Mouse (Mus musculus): ENCODE data around the gene Tomm40l. TPM values are rescaled to one million over a fixed set of nuclear protein-coding genes. Genes with fewer than 3 reads are reported as not detected.

Gene Tomm40l
- polyA plus RNA-seq, 1 experiment: 6.5 TPM

DNA sequence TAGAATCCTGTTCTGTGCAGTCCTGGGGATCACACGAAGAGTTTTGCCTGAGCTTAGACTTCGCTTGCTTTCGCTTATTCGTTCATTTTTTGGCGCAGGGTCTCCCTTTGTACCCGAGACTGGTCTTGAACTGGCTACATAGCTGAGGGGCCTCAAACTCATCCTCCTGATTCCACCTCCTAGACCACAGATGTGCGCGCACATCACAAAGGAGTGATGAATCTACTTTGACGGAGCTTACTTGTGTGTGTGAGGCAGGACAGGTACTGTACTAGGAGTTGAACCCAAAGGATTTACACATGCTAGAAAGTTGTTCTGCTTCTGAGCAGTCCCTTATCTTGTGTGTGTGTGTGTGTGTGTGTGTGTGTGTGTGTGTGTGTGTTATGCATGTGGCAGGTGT is 31.5 kb downstream of the Tomm40l start:
- no peak overlapping the region for H3K4me3 ChIP-seq (ENCODE audit: control insufficient read depth, low read depth, low read length)
- no peak for TF ChIP-seq POLR2A (IDR thresholded peaks at IDR 0.05; ENCODE audit: control insufficient read depth, low read depth, low read length)
- no peak for TF ChIP-seq CTCF (IDR thresholded peaks at IDR 0.05; ENCODE audit: control insufficient read depth, insufficient read depth, insufficient replicate concordance, low read depth, low read length)
- H3K4me1 ChIP-seq (ENCODE audit: control insufficient read depth, insufficient read depth, low read length): peaks cover 19% of the 10 kb centered on the region
- no peak overlapping the region for H3K27ac ChIP-seq (ENCODE audit: control insufficient read depth, insufficient read depth, low read depth, low read length)
- no peaks in the 10 kb centered on the region for H3K36me3 ChIP-seq (ENCODE audit: control insufficient read depth, insufficient read depth, low read length)
- no peaks in the 10 kb centered on the region; the same call in 1 of the 2 replicates for H3K27me3 ChIP-seq (ENCODE audit: control insufficient read depth, insufficient read depth, low read length)

DNA sequence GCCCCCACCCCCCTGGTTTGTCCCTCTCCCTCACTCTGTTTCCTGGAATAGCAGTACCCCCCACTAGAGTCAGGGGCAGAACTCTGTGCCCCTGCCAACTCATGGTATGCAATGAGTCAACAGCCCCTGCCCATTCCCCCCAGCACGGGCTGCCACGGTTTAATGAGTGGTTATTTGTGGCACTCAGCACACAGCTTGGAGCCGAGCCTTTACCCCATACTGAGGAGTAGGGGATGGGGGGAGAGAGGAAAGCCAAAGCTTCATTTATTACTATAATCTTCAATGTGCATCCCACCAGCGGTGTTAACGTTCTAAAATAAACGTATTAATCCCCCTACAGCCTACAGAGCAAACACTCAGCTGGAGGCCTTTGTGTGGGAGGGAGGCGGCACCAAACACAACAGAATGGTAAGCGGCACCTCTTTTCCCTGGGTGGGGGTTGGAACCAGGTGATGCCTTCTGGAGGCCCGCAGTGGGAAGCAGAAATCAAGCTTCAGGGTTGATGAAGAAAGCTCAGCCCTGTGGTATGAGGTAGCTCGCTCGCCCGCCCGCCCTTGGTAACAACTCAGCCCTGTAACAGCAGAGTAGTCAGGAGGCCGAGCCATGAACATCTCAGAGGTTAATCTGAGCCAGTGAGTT is 32.7 kb downstream of the Tomm40l start:
- H3K4me3 ChIP-seq (ENCODE audit: control insufficient read depth, low read depth, low read length): no peak overlapping the region
- H3K27ac ChIP-seq (ENCODE audit: control insufficient read depth, insufficient read depth, low read depth, low read length): peak overlapping the region; percentile 68
- no peaks in the 10 kb centered on the region for H3K36me3 ChIP-seq (ENCODE audit: control insufficient read depth, insufficient read depth, low read length)
- peaks cover 17% of the 10 kb centered on the region for H3K4me1 ChIP-seq (ENCODE audit: control insufficient read depth, insufficient read depth, low read length)
- no peaks in the 10 kb centered on the region for H3K27me3 ChIP-seq (ENCODE audit: control insufficient read depth, insufficient read depth, low read length)
- TF ChIP-seq CTCF (IDR thresholded peaks at IDR 0.05; ENCODE audit: control insufficient read depth, insufficient read depth, insufficient replicate concordance, low read depth, low read length) (no peak), POLR2A (IDR thresholded peaks at IDR 0.05; ENCODE audit: control insufficient read depth, low read depth, low read length) (no peak)

DNA sequence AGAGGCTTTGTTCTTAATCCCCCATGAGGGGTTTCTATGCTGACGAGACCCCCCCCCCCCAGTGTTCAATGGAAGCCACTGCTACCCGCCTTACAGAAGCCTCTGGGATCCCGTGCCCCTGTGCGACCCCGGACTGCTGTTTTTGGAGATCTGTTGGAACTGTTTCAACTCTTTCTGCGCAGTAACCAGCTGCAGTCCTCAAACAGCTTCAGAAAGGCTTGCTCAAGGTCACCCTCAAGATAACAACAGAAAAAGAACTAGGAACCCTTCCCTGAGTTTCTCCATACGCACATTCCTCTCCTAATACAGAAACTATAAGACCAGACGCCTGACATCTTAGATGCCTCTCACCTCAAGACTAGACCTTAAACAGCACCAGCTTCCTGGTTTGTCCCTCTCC is 33.3 kb downstream of the Tomm40l start:
- Histone ChIP-seq H3K4me1 (ENCODE audit: control insufficient read depth, insufficient read depth, low read length) (peaks cover 17% of the 10 kb centered on the region), H3K36me3 (ENCODE audit: control insufficient read depth, insufficient read depth, low read length) (no peaks in the 10 kb centered on the region), H3K4me3 (ENCODE audit: control insufficient read depth, low read depth, low read length) (no peak overlapping the region), H3K27ac (ENCODE audit: control insufficient read depth, insufficient read depth, low read depth, low read length) (peak overlapping the region; percentile 68), H3K27me3 (ENCODE audit: control insufficient read depth, insufficient read depth, low read length) (no peaks in the 10 kb centered on the region)
- TF ChIP-seq POLR2A (IDR thresholded peaks at IDR 0.05; ENCODE audit: control insufficient read depth, low read depth, low read length) (no peak), CTCF (IDR thresholded peaks at IDR 0.05; ENCODE audit: control insufficient read depth, insufficient read depth, insufficient replicate concordance, low read depth, low read length) (no peak)

DNA sequence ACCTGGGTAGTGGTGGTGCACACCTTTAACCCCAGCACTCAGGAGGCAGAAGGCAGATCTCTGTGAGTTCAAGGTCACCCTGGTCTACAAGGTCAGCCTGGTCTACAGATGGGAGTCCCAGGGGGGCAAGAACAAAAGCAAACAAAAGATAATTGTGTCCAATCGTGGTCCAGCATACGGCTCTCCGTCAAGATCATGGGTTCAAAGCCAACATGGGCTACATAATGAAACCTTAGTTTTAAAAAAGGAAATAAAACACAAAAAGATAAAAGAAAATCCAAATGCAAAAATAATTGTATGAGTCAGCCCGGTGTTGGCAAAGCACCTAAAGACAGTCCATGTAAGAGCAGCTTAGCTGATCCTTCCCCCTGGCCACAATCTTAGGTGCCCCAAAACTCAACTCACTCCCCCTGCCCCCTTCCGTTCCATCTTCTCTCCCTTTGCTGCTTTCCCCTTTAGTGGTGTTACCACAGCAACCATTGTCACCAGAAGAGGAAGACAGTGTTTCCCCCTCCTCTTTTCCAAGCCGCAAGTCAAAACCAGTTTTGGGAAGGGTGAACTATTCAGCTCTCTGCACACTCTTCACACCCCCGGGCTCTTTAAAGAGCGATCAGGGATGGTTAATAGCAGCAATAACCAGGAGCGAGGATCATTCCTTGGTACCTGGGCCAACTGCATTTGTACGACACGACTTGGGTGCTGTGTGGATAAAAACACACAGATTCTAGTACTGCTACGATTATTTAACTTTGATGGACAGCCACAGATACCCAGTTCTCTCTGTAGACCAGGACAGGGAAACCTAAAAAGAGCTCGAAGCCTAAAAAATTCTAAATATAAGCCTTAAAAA is 34.2 kb downstream of the Tomm40l start:
- H3K27ac ChIP-seq (ENCODE audit: control insufficient read depth, insufficient read depth, low read depth, low read length): peak overlapping the region; percentile 17; the same call in 1 of the 2 replicates
- no peak for TF ChIP-seq CTCF (IDR thresholded peaks at IDR 0.05; ENCODE audit: control insufficient read depth, insufficient read depth, insufficient replicate concordance, low read depth, low read length)
- TF ChIP-seq POLR2A (IDR thresholded peaks at IDR 0.05; ENCODE audit: control insufficient read depth, low read depth, low read length): no peak
- H3K4me3 ChIP-seq (ENCODE audit: control insufficient read depth, low read depth, low read length): no peak overlapping the region
- no peaks in the 10 kb centered on the region for H3K27me3 ChIP-seq (ENCODE audit: control insufficient read depth, insufficient read depth, low read length)
- H3K4me1 ChIP-seq (ENCODE audit: control insufficient read depth, insufficient read depth, low read length): peaks cover 13% of the 10 kb centered on the region
- H3K36me3 ChIP-seq (ENCODE audit: control insufficient read depth, insufficient read depth, low read length): no peaks in the 10 kb centered on the region

DNA sequence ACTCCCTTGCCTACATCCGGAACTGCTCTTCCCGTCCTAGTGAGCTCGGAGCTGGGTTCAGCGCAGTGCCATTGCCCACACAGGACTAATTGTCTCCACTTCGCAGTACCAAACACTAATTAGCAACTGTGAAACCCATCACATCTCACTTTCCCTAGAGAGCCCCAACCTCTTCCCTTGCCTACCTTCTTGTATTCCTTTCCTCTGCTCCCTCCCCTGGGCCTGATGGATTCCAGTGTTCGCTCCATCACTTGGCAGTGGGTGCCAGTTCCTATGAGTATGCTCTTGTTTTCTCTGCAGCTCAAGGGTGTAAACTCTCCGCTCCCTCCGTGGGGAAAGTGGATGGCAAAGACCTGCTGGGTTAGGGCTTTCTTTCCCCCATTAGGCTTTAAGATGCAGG is 36.7 kb downstream of the Tomm40l start:
- Histone ChIP-seq H3K27me3 (ENCODE audit: control insufficient read depth, insufficient read depth, low read length) (no peaks in the 10 kb centered on the region), H3K4me3 (ENCODE audit: control insufficient read depth, low read depth, low read length) (no peak overlapping the region), H3K4me1 (ENCODE audit: control insufficient read depth, insufficient read depth, low read length) (peaks cover 10% of the 10 kb centered on the region), H3K27ac (ENCODE audit: control insufficient read depth, insufficient read depth, low read depth, low read length) (no peak overlapping the region), H3K36me3 (ENCODE audit: control insufficient read depth, insufficient read depth, low read length) (no peaks in the 10 kb centered on the region)
- TF ChIP-seq POLR2A (IDR thresholded peaks at IDR 0.05; ENCODE audit: control insufficient read depth, low read depth, low read length) (no peak), CTCF (IDR thresholded peaks at IDR 0.05; ENCODE audit: control insufficient read depth, insufficient read depth, insufficient replicate concordance, low read depth, low read length) (no peak)

DNA sequence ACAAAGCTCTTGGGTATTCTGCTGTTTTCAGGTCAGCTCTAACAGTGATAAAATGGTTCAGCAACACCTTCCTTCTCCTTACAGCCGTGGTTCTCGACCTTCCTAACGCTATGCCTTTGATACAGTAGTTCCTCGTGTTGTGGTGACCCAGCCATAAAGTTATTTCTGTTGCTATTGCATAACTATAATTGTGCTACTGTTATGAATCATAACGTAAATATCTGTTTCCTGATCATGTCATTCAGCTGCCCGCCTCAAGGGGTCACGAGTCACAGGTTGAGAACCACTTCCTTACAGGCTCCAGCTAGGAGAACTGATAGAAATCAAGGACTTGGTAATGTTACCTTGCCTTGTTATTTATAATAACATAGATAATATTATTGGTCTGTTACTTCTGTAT is 38.0 kb downstream of the Tomm40l start:
- TF ChIP-seq POLR2A (IDR thresholded peaks at IDR 0.05; ENCODE audit: control insufficient read depth, low read depth, low read length) (no peak), CTCF (IDR thresholded peaks at IDR 0.05; ENCODE audit: control insufficient read depth, insufficient read depth, insufficient replicate concordance, low read depth, low read length) (no peak)
- Histone ChIP-seq H3K4me1 (ENCODE audit: control insufficient read depth, insufficient read depth, low read length) (peaks cover 3% of the 10 kb centered on the region), H3K27ac (ENCODE audit: control insufficient read depth, insufficient read depth, low read depth, low read length) (no peak overlapping the region), H3K27me3 (ENCODE audit: control insufficient read depth, insufficient read depth, low read length) (no peaks in the 10 kb centered on the region), H3K4me3 (ENCODE audit: control insufficient read depth, low read depth, low read length) (no peak overlapping the region), H3K36me3 (ENCODE audit: control insufficient read depth, insufficient read depth, low read length) (no peaks in the 10 kb centered on the region)

DNA sequence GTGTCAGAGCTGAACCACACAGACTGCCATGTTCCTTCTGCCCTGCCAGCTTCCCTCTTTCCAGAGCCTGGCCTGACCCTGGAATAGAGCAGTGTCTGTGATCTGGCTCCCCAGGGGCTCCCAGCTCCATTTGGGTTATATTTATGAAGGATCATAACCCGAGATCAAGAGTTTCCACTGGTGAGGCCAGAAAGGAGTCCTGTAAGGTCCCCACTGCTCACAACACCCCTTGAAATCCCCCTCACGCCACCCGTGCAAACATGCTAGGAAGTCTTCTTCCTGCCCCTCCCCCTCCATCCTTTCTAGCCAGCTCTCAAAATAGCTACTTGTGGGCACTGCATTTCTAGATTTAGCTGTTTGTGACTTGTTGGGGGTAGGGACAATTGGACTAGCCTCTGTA is 38.7 kb downstream of the Tomm40l start:
- no peaks in the 10 kb centered on the region for H3K36me3 ChIP-seq (ENCODE audit: control insufficient read depth, insufficient read depth, low read length)
- H3K27me3 ChIP-seq (ENCODE audit: control insufficient read depth, insufficient read depth, low read length): no peaks in the 10 kb centered on the region
- no peak overlapping the region for H3K4me3 ChIP-seq (ENCODE audit: control insufficient read depth, low read depth, low read length)
- H3K4me1 ChIP-seq (ENCODE audit: control insufficient read depth, insufficient read depth, low read length): peaks cover 2% of the 10 kb centered on the region; the same call in 1 of the 2 replicates
- TF ChIP-seq POLR2A (IDR thresholded peaks at IDR 0.05; ENCODE audit: control insufficient read depth, low read depth, low read length) (no peak), CTCF (IDR thresholded peaks at IDR 0.05; ENCODE audit: control insufficient read depth, insufficient read depth, insufficient replicate concordance, low read depth, low read length) (no peak)
- no peak overlapping the region for H3K27ac ChIP-seq (ENCODE audit: control insufficient read depth, insufficient read depth, low read depth, low read length)
